Mouse (Mus musculus) retina, postnatal 1 day (tissue): Measurements from ENCODE around the gene Cfap74.
"Not testable (repeated sequence)": the region's sequence is repeated elsewhere in the genome, so short reads cannot be mapped to it uniquely, and the experiment has no call there.

Source experiments
- DNase-seq: peaks from one replicate; pipeline ENCODE4 v3.0.0-alpha.2; 2012

Gene Cfap74

GRCm38 (mm10) chr4:155412124-155412523, 3.1 kb downstream of the Cfap74 start:
- DNase-seq: no peak

GRCm38 (mm10) chr4:155413641-155414335, 4.8 kb downstream of the Cfap74 start:
- DNase-seq: no peak

- no peak for DNase-seq
Observed at GRCm38 (mm10) chr4:155414656-155415235, 5.8 kb downstream of the Cfap74 start.

- DNase-seq: no peak
Observed at GRCm38 (mm10) chr4:155420137-155420536, 11.1 kb downstream of the Cfap74 start.

- DNase-seq: not testable (repeated sequence)
Observed at GRCm38 (mm10) chr4:155421412-155422370, 12.7 kb downstream of the Cfap74 start.

- DNase-seq: no peak
Observed at GRCm38 (mm10) chr4:155423988-155424387, 15.0 kb downstream of the Cfap74 start.

- no peak for DNase-seq
Observed at GRCm38 (mm10) chr4:155426272-155426671, 17.3 kb downstream of the Cfap74 start.

- DNase-seq: no peak
Observed at GRCm38 (mm10) chr4:155428442-155428841, 19.5 kb downstream of the Cfap74 start.

GRCm38 (mm10) chr4:155429202-155429601, 20.2 kb downstream of the Cfap74 start:
- DNase-seq: no peak

- no peak for DNase-seq
Observed at GRCm38 (mm10) chr4:155432358-155432757, 23.4 kb downstream of the Cfap74 start.

- no peak for DNase-seq
Observed at GRCm38 (mm10) chr4:155433993-155434392, 25.0 kb downstream of the Cfap74 start.

- no peak for DNase-seq
Observed at GRCm38 (mm10) chr4:155442808-155443207, 33.8 kb downstream of the Cfap74 start.

- DNase-seq: peak; percentile 36
Observed at GRCm38 (mm10) chr4:155451597-155451996, 42.6 kb downstream of the Cfap74 start.

GRCm38 (mm10) chr4:155458575-155458974, 49.6 kb downstream of the Cfap74 start:
- DNase-seq: no peak

- DNase-seq: no peak
Observed at GRCm38 (mm10) chr4:155463050-155463449, 54.1 kb downstream of the Cfap74 start.

- no peak for DNase-seq
Observed at GRCm38 (mm10) chr4:155463611-155464010, 54.6 kb downstream of the Cfap74 start.

- no peak for DNase-seq
Observed at GRCm38 (mm10) chr4:155464061-155464460, 55.1 kb downstream of the Cfap74 start.

GRCm38 (mm10) chr4:155465607-155466006, 56.6 kb downstream of the Cfap74 start:
- no peak for DNase-seq

GRCm38 (mm10) chr4:155466080-155466479, 57.1 kb downstream of the Cfap74 start:
- DNase-seq: no peak

GRCm38 (mm10) chr4:155467237-155468010, 58.4 kb downstream of the Cfap74 start:
- DNase-seq: no peak

- DNase-seq: peak; percentile 54
Observed at GRCm38 (mm10) chr4:155468952-155469351, 60.0 kb downstream of the Cfap74 start, which contains the start of gene Tmem52. TSS of gene Tmem52 (plus strand) at chr4:155469114.

GRCm38 (mm10) chr4:155469590-155470262, 60.7 kb downstream of the Cfap74 start:
- no peak for DNase-seq
